Mouse (Mus musculus) cerebellum, postnatal 25 days (tissue): Measurements from ENCODE around the gene Cxcl14.
A peak's percentile ranks its signal among the peaks of the same experiment; 100 is the strongest.

Experiments used
- DNase-seq, 2 experiments: peaks; one replicate each; pipeline ENCODE4 v3.0.0; 2021; ENCODE audit warnings: mixed read lengths in 2 of 2

Cxcl14 gene

GRCm38 (mm10) chr13:56289261-56289660 is 7.1 kb downstream of the Cxcl14 start:
- DNase-seq = no peak

GRCm38 (mm10) chr13:56288601-56289000 is 7.8 kb downstream of the Cxcl14 start:
- DNase-seq = no peak

GRCm38 (mm10) chr13:56287091-56287490 is 9.3 kb downstream of the Cxcl14 start:
- no peak for DNase-seq

GRCm38 (mm10) chr13:56283321-56283720 is 13.0 kb downstream of the Cxcl14 start:
- no peak for DNase-seq

GRCm38 (mm10) chr13:56280356-56280755 is 16.0 kb downstream of the Cxcl14 start:
- DNase-seq = no peak

- peak; percentile 88 to 91 for DNase-seq
Observed at GRCm38 (mm10) chr13:56279439-56279838, 16.9 kb downstream of the Cxcl14 start.

- no peak for DNase-seq
Observed at GRCm38 (mm10) chr13:56275171-56275570, 21.2 kb downstream of the Cxcl14 start.

GRCm38 (mm10) chr13:56270124-56270523 is 26.2 kb downstream of the Cxcl14 start:
- no peak for DNase-seq

GRCm38 (mm10) chr13:56267396-56267795 is 29.0 kb downstream of the Cxcl14 start:
- no peak for DNase-seq

- peak; percentile 15 to 37 for DNase-seq
Observed at GRCm38 (mm10) chr13:56266435-56266834, 29.9 kb downstream of the Cxcl14 start.

GRCm38 (mm10) chr13:56265661-56266060 is 30.7 kb downstream of the Cxcl14 start:
- peak; percentile 18 to 31 for DNase-seq

- DNase-seq = no peak
Observed at GRCm38 (mm10) chr13:56262269-56262668, 34.1 kb downstream of the Cxcl14 start.

- DNase-seq = no peak
Observed at GRCm38 (mm10) chr13:56260344-56260780, 36.0 kb downstream of the Cxcl14 start.

- DNase-seq = no peak
Observed at GRCm38 (mm10) chr13:56259926-56260250, 36.5 kb downstream of the Cxcl14 start.

GRCm38 (mm10) chr13:56259021-56259925 is 37.1 kb downstream of the Cxcl14 start:
- DNase-seq = no peak

- DNase-seq = no peak
Observed at GRCm38 (mm10) chr13:56258196-56259020, 37.9 kb downstream of the Cxcl14 start.

- DNase-seq = no peak
Observed at GRCm38 (mm10) chr13:56257469-56258153, 38.7 kb downstream of the Cxcl14 start.

GRCm38 (mm10) chr13:56256716-56257299 is 39.5 kb downstream of the Cxcl14 start:
- no peak for DNase-seq

GRCm38 (mm10) chr13:56253379-56253778 is 43.0 kb downstream of the Cxcl14 start:
- DNase-seq = no peak

GRCm38 (mm10) chr13:56252783-56253182 is 43.6 kb downstream of the Cxcl14 start:
- DNase-seq = peak; percentile 8 to 18

GRCm38 (mm10) chr13:56251924-56252619 is 44.3 kb downstream of the Cxcl14 start, which contains the start of gene Neurog1:
Gene Neurog1, minus strand, starts transcription at chr13:56252163.
- peak; percentile 19 to 33 for DNase-seq
